Mouse (Mus musculus): ENCODE measurements around the gene Zbed5. TPM values are rescaled to one million over a fixed set of nuclear protein-coding genes. Genes with fewer than 3 reads are reported as not detected.

The Zbed5 gene
- polyA plus RNA-seq, 1 experiment = 1.5 TPM

DNA sequence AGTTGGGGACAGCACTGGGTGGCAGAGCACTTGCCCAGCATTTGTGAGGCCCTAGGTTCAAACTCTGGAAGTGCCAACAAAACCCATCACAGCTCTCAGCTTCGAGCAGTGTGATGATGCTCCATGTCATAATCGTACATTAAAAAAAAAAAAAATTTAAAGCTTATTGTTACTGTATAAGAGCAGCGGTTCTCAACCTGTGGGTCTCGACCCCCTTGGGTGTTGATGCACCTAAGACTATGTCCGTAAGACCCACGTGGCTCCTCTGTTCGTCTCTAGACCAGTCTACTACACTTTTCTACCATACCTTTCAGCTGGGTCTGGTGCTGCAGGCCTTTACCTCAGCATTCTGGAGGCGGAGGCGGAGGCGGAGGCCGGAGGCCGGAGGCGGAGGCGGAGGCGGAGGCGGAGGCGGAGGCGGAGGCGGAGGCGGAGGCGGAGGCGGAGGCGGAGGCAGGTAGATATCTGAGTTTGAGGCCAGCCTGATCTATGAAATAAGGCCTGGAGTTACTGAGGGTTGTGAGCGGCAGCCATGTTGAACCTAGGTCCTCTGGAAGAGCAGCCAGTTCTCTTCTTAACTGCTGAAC is 22.6 kb downstream of the Zbed5 start:
- TF ChIP-seq CTCF (IDR thresholded peaks at IDR 0.05; ENCODE audit: control insufficient read depth, insufficient read depth, low read length) = no peak
- TF ChIP-seq POLR2A (IDR thresholded peaks at IDR 0.05; ENCODE audit: borderline replicate concordance, control insufficient read depth, low read depth, low read length) = no peak
- Histone ChIP-seq H3K27ac (ENCODE audit: control insufficient read depth, insufficient read depth, low read depth, low read length, poor library complexity) (no peak overlapping the region), H3K4me3 (replicated peaks; ENCODE audit: control insufficient read depth, low read depth, low read length) (no peak overlapping the region), H3K4me1 (ENCODE audit: control insufficient read depth, insufficient read depth, low read length) (no peaks in the 10 kb centered on the region)
- WGBS = 85% methylated on average over 24 of the region's 24 CpGs

DNA sequence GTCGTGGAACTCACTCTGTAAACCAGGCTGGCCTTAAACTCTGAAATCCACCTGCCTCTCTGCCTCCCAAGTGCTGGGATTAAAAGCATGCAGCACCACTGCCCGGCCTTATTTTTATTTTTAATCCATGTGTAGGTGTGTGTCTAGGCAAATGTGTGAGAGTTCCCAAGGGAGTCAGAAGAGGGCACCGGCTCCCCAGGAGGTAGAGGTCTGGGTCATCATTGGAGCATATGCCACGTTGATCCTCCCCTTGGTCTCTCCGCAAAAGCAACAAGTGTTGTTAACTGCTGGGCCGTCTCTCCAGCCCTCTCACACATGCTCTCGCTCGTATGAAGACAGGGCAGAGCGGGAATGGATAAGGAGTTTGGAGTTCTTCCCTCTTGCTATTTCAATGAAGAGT is 23.2 kb downstream of the Zbed5 start:
- Histone ChIP-seq H3K27ac (ENCODE audit: control insufficient read depth, insufficient read depth, low read depth, low read length, poor library complexity) (no peak overlapping the region), H3K4me3 (replicated peaks; ENCODE audit: control insufficient read depth, low read depth, low read length) (no peak overlapping the region), H3K4me1 (ENCODE audit: control insufficient read depth, insufficient read depth, low read length) (no peaks in the 10 kb centered on the region)
- WGBS = 76% methylated on average over 9 of the region's 9 CpGs
- TF ChIP-seq POLR2A (IDR thresholded peaks at IDR 0.05; ENCODE audit: borderline replicate concordance, control insufficient read depth, low read depth, low read length) (no peak), CTCF (IDR thresholded peaks at IDR 0.05; ENCODE audit: control insufficient read depth, insufficient read depth, low read length) (no peak)

DNA sequence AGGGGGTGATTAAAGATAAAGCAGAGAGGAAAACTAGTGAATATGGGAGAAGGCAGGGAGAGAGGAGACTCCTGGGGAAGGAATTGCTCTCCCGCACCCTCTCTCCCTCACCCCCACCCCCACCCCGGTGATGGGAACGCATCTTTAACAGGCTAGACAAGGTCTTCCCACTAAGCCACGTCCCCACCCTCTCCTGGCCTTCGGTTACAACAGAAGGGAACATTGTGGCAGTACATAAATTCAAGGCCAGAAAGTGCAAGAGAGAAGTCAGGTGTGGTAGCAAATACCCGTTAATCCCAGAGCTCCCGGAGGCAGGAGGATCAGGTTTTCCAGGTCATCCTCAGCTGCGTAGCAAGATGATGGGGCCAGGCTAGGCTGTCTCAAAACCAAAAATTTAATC is 23.8 kb downstream of the Zbed5 start:
- WGBS = 71% methylated on average over 8 of the region's 8 CpGs
- Histone ChIP-seq H3K27ac (ENCODE audit: control insufficient read depth, insufficient read depth, low read depth, low read length, poor library complexity) (no peak overlapping the region), H3K4me1 (ENCODE audit: control insufficient read depth, insufficient read depth, low read length) (no peaks in the 10 kb centered on the region), H3K4me3 (replicated peaks; ENCODE audit: control insufficient read depth, low read depth, low read length) (no peak overlapping the region)
- TF ChIP-seq POLR2A (IDR thresholded peaks at IDR 0.05; ENCODE audit: borderline replicate concordance, control insufficient read depth, low read depth, low read length) = no peak
- no peak for TF ChIP-seq CTCF (IDR thresholded peaks at IDR 0.05; ENCODE audit: control insufficient read depth, insufficient read depth, low read length)

DNA sequence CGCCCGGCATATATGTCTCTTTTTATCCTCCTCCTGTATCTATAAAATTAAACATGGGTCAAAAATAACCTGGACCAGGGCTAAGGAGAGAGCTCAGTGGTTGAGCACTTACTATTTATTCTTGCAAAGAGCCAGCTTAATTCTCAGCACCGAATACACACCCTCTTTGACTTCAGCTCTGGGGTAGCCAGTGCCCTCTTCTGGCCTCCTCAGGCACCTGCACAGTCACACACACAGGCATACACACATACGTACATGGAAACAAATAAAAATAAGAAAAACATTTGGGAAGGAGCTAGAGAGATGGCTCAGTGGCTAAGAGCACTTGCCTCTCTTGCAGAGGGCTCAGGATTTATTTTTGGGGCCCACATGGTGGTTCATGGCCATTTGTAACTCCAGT is 26.4 kb downstream of the Zbed5 start:
- H3K4me3 ChIP-seq (replicated peaks; ENCODE audit: control insufficient read depth, low read depth, low read length) = no peak overlapping the region
- H3K4me1 ChIP-seq (ENCODE audit: control insufficient read depth, insufficient read depth, low read length) = no peaks in the 10 kb centered on the region
- WGBS = 87% methylated on average over 4 of the region's 4 CpGs
- no peak overlapping the region for H3K27ac ChIP-seq (ENCODE audit: control insufficient read depth, insufficient read depth, low read depth, low read length, poor library complexity)
- no peak for TF ChIP-seq CTCF (IDR thresholded peaks at IDR 0.05; ENCODE audit: control insufficient read depth, insufficient read depth, low read length)
- no peak for TF ChIP-seq POLR2A (IDR thresholded peaks at IDR 0.05; ENCODE audit: borderline replicate concordance, control insufficient read depth, low read depth, low read length)

DNA sequence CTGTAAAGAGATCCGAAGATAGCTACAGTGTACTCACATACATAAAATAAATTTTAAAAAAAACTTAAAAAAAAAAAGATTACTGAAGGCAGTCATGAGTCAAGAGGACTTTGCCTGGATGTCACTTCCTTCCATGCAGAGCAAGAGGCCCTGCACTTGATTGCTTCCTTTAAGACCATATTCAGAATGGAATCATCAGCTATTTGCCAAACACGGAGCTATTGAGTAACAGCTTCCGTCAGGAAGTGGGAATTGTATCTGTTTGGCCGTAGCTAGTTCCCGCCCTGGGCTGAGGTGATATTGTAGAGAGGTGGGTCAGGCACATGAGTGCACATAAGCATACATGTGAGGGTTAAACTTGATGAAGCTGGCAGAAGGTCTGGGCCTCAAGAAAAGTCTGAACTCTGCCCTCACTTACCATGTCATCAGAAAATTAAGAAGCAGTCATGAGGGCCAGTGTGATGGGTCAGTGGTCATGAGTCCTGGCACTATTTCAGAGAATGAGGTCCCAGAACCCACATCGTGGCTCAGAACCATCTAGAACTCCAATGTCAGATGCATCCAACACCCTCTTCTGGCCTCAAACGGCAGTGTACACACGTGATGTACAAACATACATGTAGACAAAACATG is 29.4 kb downstream of the Zbed5 start:
- no peak overlapping the region for H3K4me3 ChIP-seq (replicated peaks; ENCODE audit: control insufficient read depth, low read depth, low read length)
- H3K4me1 ChIP-seq (ENCODE audit: control insufficient read depth, insufficient read depth, low read length) = no peaks in the 10 kb centered on the region; the same call in 1 of the 2 replicates
- 51% methylated on average over 8 of the region's 8 CpGs for WGBS
- no peak overlapping the region for H3K27ac ChIP-seq (ENCODE audit: control insufficient read depth, insufficient read depth, low read depth, low read length, poor library complexity)
- TF ChIP-seq CTCF (IDR thresholded peaks at IDR 0.05; ENCODE audit: control insufficient read depth, insufficient read depth, low read length) (no peak), POLR2A (IDR thresholded peaks at IDR 0.05; ENCODE audit: borderline replicate concordance, control insufficient read depth, low read depth, low read length) (no peak)

DNA sequence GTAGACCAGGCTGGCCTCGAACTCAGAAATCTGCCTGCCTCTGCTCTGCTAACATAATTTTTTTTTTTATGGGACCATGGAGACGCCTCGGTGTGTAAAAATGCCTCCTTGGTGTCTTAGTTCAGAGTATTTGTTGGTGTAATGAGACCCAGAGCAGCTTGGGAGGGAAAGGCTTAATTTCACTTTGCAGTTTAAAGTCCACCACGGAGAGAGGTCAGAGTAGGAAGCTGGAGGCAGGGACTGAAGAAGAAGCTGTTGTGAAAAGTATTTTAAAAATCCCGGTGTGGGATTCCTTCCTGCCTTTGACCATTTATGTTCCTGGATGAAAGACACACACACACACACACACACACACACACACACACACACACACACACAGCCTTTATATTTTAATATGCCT is 30.4 kb downstream of the Zbed5 start:
- Histone ChIP-seq H3K27ac (ENCODE audit: control insufficient read depth, insufficient read depth, low read depth, low read length, poor library complexity) (no peak overlapping the region), H3K4me1 (ENCODE audit: control insufficient read depth, insufficient read depth, low read length) (no peaks in the 10 kb centered on the region; the same call in 1 of the 2 replicates), H3K4me3 (replicated peaks; ENCODE audit: control insufficient read depth, low read depth, low read length) (no peak overlapping the region)
- TF ChIP-seq CTCF (IDR thresholded peaks at IDR 0.05; ENCODE audit: control insufficient read depth, insufficient read depth, low read length) (no peak), POLR2A (IDR thresholded peaks at IDR 0.05; ENCODE audit: borderline replicate concordance, control insufficient read depth, low read depth, low read length) (no peak)
- 56% methylated on average over 5 of the region's 5 CpGs for WGBS

DNA sequence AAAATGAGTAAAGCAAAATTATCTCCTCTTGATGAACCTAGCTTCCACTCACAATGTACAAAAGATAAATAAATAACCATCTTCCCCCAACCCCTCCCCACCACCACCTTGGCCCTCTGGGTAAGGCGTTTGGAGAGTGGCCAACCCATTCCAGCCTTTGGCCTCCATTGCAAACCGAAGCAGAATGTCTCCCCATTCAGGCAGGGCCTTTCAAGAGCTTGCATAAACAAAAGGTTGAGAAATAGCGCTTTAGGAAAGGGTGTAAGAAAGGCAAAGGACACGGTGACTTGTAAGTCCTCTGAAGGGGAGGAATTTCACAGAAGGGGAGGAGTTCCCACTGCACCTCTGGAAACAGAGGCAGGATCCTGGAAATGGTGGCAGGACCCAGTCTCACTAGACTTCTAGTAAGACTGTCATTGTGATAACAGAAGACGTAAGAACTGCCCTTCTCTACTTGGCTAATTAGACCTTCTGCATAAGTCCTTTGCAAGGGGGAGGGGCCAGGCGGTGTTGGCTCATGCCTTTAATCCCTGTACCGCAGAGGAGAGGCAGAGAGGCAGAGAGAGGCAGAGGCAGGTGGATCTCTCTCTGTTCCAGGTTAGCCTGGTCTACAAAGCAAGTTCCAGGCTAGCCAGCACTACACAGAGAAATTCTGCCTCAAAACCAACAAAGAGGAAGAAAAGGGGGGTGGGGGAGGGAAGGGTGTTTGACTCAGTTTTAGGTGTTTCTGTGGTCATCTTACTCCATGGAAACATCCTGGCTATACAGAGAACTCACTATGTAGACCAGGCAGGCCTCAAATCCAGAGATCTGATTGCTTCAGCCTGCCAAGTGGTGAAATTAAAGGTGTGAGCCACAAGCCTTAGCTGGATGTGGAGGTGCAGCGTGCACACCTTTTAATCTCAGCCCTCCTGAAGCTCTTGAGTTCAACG is 34.7 kb downstream of the Zbed5 start:
- Histone ChIP-seq H3K4me3 (replicated peaks; ENCODE audit: control insufficient read depth, low read depth, low read length) (no peak overlapping the region), H3K4me1 (ENCODE audit: control insufficient read depth, insufficient read depth, low read length) (no peaks in the 10 kb centered on the region; the same call in 1 of the 2 replicates), H3K27ac (ENCODE audit: control insufficient read depth, insufficient read depth, low read depth, low read length, poor library complexity) (peak overlapping the region; percentile 79)
- TF ChIP-seq POLR2A (IDR thresholded peaks at IDR 0.05; ENCODE audit: borderline replicate concordance, control insufficient read depth, low read depth, low read length) = no peak
- TF ChIP-seq CTCF (IDR thresholded peaks at IDR 0.05; ENCODE audit: control insufficient read depth, insufficient read depth, low read length) = no peak
- 48% methylated on average over 9 of the region's 9 CpGs for WGBS

DNA sequence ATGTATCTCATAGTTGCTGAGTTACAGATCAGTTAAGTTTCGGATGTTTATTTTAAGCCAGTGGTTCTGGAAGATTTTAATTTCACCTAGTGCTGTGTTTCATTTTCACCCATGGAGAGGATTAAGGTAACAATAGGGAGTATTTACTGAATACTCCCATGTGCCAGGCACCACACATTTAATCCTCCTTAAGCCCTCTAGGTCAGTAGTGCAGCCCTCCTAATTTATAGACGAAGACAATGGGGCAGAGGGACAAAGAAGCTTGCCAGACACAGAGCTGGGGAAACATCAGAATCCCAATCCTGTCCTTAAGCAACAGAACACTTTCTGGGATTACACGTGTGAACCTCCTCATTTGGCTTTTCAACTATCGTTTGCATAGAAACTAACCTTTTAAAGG is 41.4 kb downstream of the Zbed5 start:
- WGBS = 88% methylated on average over 4 of the region's 4 CpGs
- Histone ChIP-seq H3K27ac (ENCODE audit: control insufficient read depth, insufficient read depth, low read depth, low read length, poor library complexity) (no peak overlapping the region), H3K4me1 (ENCODE audit: control insufficient read depth, insufficient read depth, low read length) (no peaks in the 10 kb centered on the region; the same call in 1 of the 2 replicates), H3K4me3 (replicated peaks; ENCODE audit: control insufficient read depth, low read depth, low read length) (no peak overlapping the region)
- TF ChIP-seq CTCF (IDR thresholded peaks at IDR 0.05; ENCODE audit: control insufficient read depth, insufficient read depth, low read length) (no peak), POLR2A (IDR thresholded peaks at IDR 0.05; ENCODE audit: borderline replicate concordance, control insufficient read depth, low read depth, low read length) (no peak)
